Mouse (Mus musculus): ENCODE data around the gene Ccdc187.

The Ccdc187 gene

DNA sequence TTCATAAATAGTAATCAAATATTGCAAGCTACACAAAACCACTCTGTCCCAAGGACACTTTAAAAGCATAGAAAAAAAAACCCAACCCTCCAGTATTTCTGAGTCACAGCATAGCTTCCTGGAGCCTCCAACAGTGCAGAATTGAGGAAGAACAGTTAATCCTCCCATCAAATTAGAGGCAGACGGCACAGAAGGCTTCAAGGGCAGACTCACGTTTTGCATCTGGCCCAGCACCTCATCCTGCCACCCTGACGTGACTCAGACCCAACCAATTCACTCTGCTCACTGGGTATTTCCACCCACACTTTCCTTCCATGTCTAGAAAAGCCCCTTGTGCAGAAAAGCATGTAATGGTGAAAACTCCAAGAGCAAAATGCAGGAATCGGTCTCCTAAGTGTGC is 64.1 kb downstream of the Ccdc187 start:
- no peak for ATAC-seq (ENCODE audit: insufficient number of reproducible peaks, low FRiP score, low TSS enrichment)

DNA sequence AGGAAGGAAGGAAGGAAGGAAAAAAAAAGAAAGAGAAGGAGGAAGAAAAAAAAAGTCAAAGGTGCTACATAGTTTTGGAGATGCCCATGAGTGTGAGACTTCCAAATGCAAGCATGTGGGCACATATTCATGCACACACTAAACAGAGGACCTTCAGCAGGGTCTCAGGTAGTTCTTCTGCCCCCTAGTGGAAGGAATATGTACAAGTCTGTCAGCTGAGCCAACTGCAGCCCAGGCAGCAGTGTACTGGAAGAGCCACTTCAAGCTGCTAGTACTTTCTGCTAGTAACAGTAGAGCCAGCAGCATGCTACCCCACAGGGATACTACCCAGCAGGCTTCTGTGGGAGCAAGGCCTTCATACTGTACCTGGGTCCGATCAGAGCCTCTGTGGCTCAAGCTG is 66.6 kb downstream of the Ccdc187 start:
- peak; percentile 71; the same call in 1 of the 2 replicates for ATAC-seq (ENCODE audit: insufficient number of reproducible peaks, low FRiP score, low TSS enrichment)

DNA sequence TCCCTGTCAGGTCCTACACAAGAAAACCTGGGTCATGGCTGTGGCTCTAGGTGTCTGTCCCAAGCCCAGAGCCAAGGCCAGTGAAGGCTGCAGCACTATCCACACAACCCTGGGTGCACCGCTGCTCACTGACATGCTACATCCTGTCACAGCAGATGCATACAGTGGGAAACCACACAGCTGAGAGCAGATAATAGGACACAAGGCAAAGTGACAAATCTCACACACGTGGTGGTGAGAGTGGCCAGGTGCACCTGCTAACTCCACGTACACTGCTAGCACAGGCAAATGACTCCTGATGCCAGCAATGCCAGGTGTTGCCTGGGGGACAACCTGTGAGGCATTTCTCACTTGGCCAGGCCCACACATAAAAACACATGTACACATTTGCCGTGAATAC is 69.1 kb downstream of the Ccdc187 start:
- no peak for ATAC-seq (ENCODE audit: insufficient number of reproducible peaks, low FRiP score, low TSS enrichment)

DNA sequence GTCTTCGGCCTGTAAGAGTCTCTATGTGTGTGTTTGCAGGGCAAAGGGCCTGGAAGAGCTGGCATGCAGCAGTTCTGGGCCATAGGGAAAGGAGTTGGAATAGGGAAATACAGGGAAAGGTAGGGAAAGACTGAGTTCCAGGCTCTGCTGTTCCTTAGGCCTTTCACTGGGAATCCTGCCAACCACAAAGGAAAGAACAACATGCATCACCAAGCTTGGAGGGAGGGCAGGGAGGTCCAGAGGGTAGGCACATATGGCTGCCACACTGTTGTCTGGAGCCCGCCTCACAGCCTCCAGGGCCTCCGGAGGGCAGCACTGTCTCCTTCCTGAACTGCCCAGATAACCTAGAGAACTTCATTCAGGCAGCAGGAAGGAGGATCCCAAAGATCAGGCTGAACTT is 70.4 kb downstream of the Ccdc187 start:
- peak; percentile 65; the same call in 1 of the 2 replicates for ATAC-seq (ENCODE audit: insufficient number of reproducible peaks, low FRiP score, low TSS enrichment)

DNA sequence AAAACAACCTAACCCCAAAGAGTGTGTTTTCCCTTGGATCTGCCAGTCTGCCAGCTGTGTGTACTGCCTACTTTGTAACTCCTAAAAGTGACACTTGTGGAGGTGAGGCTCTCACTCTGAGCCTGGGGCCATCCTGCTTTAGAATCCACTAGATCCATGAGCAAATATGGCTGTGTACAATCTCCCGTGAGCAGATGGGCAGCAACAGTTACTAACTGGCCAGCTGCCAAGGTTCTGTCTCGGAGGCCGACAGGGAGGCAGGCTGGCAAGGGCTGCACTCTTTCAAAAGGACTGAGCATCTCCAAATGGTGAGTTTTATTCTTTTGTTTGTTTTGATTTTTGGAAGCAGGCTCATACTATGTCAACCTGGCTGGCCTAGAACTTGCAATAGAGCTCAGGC is 79.8 kb downstream of the Ccdc187 start:
- peak; percentile 56; the same call in 1 of the 2 replicates for ATAC-seq (ENCODE audit: insufficient number of reproducible peaks, low FRiP score, low TSS enrichment)

DNA sequence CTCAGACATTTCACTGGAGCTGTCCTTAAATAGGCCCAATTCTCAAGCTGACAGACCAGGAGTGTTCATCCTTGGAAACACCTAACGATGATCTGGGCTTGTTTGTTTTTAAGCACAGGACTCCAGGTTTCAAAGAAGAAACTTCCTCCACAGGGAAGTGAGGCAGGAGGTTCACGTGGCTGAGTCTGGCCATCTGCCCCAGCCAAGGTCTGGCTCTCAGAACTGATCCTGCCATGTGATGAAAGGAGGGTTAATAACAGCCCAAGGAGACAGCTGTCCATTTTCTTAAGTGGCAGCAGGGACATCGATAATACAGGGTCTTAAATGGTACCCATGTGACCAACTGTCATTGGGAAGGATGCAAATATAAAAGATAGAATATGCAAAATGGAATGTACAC is 84.8 kb downstream of the Ccdc187 start:
- no peak for ATAC-seq (ENCODE audit: insufficient number of reproducible peaks, low FRiP score, low TSS enrichment)

DNA sequence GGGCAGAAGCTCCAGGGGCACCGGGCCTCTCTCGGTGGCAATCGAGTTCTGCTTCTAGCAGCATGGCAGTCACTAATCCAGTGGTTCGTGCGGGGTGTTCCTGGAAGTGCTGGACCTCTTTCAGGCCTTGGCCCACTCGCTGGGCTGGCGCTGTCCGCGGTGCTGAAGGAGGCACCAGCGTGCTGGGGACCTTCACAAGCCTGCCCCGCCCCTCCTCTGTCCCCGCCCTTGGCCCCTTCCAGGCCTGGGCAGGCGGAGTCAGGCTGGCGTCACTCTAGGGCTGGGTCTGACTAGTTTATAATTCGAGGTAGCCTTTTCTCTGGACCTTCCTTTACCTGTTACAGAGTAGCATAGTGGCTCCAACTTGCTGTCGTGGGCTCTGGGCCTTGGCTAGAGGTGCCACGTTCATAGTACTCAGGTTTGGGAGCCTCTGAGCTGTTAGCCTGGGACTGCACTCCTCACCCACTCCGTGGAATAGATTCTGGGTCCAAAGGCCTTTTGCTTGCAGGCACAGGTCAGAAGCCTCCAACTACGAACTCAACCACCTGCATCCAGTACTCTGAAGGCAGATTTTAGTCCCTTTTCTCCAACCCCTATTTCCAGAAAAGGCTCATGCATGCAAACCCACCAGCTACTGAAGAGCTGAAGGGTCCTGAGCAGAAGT is 86.1 kb downstream of the Ccdc187 start, which contains the start of gene Lhx3:
Gene Lhx3, minus strand, starts transcription at position 164 of the 664 bp plus-strand sequence.
- ATAC-seq (ENCODE audit: insufficient number of reproducible peaks, low FRiP score, low TSS enrichment), result no peak

DNA sequence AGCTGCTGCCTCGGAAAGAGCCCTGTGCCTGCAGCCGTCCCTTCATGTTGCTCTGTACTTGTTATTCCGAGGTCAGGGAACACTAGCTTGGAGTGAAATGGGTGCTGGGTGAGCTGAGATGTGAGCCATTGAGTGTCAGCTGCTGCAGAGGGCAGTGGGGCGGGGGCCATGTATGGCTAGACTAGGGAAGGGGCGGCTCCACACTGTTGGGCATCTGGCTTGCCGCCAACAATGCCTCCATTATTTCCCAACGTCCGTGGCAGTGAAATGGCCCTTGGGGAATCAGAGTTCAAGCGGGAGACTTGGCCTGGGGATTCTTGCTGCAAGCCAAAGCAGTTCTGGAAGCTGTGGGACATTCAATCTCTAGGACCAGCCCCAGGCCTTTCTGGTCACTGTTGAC is 86.8 kb downstream of the Ccdc187 start:
- ATAC-seq (ENCODE audit: insufficient number of reproducible peaks, low FRiP score, low TSS enrichment), result no peak

DNA sequence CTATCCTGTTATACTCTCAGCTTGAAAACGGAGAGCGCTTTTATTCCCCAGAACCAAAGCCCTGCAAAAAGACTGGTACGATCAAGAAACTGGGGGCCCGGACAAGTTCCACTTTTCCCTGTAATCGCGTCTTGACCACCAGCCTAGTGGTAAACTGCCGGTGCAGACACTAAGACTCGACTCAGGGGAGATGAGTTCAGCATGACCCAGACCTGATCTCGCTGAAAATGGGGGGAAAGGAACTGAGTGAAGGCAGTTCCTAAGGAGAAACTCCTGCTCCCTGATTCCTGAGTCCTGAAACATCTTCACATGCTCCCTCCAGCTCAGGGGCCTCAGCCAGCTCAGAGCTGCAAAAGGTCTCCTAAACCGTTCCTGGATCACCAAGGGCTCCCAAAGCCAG is 88.6 kb downstream of the Ccdc187 start:
- no peak for ATAC-seq (ENCODE audit: insufficient number of reproducible peaks, low FRiP score, low TSS enrichment)

DNA sequence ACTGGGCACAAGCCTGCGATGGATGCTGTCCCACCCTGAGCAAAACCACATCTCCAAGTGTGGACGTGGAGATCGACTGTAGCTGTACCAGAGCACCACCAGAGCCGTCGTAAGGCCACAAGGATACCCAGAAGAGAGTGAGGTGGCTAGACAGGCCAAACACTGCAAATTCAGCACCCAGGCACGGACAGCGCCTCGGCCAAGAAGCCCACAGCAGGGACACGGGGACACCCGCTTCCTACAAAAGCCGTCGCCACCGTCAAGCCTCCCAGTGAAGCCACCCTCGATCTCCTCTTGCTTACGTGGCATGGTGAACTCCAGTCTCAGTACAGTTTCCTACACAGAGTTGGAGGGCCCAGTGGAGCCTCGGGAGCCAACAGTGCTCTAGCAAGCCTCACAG is 89.2 kb downstream of the Ccdc187 start:
- ATAC-seq (ENCODE audit: insufficient number of reproducible peaks, low FRiP score, low TSS enrichment), result no peak

DNA sequence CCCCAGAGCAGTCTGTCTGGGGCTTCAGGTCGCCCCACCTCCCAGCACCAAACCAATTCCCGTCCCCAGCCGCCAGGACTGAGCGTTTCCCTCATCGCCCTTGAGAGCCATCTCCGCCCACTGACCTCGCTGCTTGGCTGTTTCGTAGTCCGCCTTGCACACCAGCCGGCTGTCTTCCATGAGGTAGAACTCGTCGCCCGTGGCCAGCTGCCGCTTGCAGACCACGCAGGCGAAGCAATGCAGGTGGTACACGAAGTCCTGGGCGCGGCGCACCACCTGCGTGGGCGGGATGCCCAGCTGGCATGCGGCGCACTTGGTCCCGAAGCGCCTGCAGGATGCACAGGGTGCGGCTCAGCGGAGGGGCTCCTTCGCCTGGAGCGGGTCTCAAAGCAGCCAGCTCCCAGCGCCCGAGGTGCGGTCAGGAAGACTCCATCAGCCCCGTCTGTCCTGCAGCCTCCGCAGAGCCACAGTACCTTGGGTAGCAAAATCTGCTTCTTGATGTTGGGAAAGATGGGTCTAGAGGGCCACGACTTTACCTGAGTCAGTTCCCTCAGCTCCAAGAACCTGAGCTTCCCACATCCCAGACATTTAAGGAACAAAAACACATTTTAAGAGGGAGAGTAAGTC is 91.4 kb downstream of the Ccdc187 start:
- ATAC-seq (ENCODE audit: insufficient number of reproducible peaks, low FRiP score, low TSS enrichment), result no peak

DNA sequence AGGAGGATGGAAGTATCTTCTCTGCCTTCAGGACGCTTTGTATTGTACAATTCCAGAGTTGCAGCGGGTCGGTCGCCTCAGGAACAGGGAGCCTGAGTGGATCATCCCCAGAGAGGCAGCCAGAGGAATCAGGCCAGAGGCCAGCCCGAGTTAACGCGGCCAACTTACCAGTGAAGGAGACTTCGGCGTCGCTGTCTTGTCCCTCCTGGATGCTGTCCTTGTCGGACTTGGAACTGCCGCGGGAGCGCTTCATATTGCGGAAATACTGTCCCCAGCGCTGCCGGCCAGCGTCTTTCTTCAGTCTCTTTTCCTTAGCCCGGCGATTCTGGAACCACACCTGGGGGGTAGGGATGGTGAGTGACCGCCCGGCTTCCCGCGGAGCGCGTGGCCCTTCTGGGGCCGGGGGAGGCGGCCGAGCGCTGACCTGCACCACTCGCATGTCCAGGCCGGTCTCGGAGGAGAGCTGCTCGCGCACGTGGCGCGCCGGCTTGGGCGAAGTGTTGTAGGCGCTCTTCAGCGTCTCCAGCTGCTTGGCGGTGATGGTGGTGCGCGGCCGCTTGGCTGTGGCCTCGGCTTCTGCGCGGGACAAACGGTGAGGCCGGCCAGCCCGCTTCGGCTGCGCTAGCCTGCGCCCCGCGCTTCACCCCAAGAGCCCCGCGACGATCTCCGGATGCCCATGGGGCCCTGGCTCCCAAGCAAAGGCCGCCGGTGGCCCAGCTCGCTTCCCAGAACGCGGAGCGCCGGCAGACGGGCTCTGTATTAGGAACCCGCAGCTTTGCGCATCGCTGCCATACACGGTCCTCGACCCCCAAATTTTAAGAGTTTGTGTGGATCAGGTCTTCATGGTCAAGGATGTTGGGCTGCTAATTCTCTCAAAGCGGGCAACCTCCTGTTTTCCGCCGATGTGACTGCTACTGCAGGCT is 92.2 kb downstream of the Ccdc187 start:
- no peak for ATAC-seq (ENCODE audit: insufficient number of reproducible peaks, low FRiP score, low TSS enrichment)

DNA sequence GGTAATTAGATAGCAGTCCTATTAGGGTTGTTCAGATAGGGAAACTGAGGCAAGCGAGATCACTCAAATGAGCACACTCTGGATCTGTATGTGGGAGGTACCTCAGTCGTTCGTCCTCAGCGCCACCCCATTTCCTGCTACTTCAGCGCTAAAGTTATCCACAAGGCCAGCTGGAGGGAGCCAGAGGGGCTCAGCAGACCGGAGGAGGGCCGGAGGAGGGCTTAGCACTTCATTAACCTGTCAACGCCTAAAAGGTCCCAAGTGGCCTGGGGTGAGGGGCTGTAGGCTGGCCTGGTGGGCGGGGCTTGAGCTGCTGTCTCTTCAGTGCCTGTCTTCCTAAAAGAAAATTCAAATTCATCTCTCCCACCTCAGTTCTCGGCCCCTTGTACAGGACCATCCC is 95.9 kb downstream of the Ccdc187 start:
- no peak for ATAC-seq (ENCODE audit: insufficient number of reproducible peaks, low FRiP score, low TSS enrichment)

DNA sequence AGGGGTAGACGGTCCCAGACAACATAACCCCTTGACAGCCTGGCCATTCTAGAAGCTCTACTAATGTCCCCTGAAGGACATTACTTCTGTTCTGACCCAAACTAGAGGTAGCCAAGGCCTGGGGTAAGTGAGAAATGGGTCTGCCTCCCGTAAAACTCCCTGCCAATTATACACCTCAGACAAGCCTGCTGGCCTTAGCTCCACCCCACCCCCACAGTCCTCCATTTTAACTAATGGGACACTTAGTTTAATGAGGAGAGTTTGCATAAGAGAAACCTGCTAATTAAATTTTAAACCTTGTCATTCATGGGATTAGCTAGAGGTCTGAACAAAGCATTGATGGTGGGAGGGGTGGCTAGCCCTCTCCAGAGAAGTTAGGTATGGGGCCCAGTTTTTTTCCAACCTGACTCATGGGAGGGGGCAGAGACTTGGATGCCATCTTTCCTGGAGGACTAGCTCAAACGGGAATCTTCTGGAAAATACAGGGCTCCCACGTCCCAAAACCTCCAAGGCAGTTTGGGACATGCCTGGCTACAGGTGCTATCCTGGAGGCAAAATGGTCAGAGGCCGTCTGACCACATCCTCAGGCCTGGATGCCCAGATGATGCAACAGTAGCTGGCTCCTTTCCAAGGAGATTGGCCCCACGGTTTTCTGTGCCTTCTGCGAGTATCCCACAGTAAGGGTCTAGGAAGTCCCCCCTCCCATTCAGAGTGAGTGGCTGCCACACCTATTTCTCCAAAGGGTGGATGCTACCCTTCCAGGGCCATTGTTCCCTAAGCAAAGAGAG is 99.6 kb downstream of the Ccdc187 start:
- no peak for ATAC-seq (ENCODE audit: insufficient number of reproducible peaks, low FRiP score, low TSS enrichment)
